Mouse (Mus musculus): Measurements from ENCODE around the gene Rfx2. TPM values are rescaled to one million over a fixed set of nuclear protein-coding genes. Genes with fewer than 3 reads are reported as not detected.

The Rfx2 gene
- polyA plus RNA-seq (2012; rRNA removed; ENCODE audit: low replicate concordance), result 6.4 and 8.5 TPM in 2 replicates

DNA sequence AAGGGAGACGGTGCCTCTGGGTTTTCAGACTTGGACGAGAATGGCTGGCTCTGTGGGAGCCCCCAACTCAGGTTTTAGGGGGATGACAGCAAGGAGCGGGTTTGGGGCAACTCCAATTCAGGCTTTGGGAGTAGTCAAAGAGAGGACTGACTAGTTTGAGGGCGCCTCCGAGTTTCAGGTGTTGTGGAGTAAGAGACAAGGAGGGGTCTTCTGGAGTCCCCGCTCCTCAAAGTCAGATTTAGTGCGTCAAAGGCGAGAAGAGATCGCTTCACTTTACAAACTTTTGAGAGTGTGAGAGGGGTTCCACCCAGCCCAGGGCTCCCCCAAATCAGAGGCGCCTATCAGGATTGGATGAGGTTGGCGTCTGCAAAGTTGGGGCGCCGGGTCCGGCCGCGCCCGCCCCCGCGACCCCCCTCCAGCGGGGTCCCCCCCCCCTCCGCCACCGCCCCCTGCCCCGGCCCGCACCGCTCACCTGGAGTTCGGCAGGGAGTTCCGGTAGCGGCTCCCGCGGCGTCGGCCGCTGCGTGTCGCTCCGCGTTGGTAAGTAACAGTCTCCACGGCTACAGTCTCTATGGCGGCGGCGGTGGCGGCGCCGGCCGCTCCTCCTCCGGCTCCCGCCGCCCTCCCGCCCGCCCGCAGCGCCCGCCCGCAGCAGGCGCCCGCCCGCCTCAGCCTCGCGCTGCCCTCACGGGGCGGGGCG is at the start of gene Rfx2:
TSS of gene Rfx2 (minus strand) at position 603 of the 700 bp plus-strand sequence.

DNA sequence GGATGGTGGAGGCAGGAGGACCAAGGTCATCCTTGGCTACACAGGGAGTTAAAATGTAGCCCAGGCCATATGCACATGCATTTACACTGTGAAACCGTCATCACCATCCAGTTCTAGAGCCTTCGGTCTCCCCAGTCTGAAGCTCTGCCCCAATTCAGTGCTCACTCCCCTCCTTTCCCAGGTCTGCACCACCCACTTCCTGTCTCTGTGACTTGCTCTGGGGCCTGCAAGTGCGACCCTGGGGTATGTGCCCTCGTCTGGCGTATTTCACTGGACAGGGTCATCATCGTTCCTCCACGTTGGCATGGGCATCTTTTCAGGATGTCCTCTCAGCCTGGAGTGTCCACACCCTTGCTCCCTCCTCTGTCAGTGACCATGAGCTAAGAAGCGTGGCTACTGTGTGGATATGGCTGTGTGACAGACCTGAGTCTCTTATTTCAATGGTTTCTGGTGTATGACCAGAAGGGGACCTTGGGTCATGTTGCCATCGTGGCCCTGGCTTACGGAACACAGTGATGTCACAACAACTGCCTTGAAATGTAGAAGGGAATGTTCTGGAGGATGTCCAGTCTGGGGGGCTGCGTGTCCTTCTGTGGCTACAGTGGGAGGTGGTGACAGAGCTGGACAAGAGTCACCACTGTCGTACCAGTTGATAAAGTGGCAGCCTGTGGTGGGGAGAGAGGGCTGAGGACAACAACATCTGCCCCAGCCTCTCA is 44.3 kb upstream of the Rfx2 start, which contains the start of gene 1700061G19Rik:
TSS of gene 1700061G19Rik (plus strand) at position 542 of the 716 bp plus-strand sequence.

DNA sequence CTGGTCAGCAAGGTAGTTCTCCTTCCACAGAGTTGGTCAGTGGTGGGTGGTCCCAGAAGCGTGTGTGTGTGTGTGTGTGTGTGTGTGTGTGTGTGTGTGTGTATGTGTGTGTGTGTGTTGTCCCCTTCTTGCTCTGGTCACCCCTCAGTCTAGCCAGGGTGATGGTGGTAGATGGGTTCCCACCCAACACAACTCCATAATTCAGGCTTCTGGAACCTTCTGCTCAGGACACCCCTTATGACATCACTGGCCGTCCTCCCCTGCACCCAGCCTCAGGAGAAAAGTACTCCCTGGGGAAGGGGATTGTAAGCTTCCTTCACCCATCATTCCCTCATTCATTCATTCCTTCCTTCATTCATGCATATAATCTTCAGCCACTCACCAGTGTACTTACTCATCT is 43.4 kb upstream of the Rfx2 start, which contains the start of gene Acsbg2:
TSS of gene Acsbg2 (minus strand) at position 211 of the 400 bp plus-strand sequence.

DNA sequence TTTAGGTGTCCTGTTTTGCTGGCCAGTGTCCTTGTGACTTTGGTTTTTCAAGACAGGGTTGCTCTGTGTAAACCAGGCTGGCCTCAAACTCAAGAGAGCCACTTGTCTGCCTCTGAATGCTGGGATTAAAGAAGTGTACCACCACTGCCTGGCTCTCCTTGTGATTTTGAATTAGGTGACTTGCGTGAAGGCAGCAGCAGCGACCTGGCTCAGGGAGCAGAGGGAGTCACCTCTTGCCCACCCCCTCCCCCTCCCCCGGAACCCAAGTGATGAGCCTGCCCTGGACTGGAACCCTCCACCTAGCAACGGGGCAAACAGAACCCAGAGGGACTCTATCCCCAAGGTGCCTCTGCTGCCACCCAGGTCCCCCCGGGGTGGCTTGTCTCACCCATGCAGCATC is 60.9 kb downstream of the Rfx2 start, which contains the start of gene Prr22:
TSS of gene Prr22 (plus strand) at position 301 of the 400 bp plus-strand sequence.

DNA sequence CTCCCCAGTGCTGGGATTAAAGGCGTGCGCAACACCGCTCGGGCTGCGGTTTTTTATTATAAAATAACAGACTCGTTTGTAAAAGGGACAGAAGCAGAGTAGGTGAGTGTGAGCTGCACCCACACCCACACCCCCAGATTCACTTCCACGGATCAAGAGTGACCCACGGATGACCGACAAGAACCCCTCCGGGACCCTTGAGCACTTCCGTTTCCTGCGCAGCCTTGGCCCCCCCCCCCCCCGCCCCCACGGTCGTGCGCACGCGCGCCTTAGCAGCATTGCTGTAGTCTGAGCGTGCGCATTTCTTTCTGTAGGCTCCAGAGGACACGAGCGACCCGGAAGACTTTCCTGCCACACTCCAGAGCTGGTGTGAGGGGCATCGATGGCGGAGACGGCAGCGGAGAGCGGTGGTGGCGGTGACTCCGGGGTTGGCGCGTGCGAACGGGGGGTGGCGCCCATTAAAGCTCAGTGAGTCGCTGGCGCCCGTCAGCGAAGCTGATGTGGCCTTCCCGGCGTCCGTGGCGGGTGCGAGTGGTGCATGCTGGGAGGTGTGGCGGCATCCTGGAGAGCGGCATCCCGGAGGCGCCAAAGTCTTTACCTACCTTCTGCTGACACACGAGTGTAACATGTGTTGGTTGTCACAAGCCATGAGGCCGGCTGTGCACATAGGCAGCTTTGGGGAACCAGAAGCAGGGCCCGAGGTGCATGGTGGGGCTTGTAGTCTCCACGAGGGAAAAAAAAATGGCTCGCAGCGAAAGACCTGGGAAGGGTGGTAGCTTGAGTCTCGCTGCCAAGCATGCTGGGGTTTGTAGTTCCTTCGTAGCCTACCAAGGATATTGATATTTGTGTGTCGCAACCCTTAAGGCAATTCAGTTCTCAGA is 66.1 kb downstream of the Rfx2 start, which contains the start of gene Dus3l:
TSS of gene Dus3l (plus strand) at position 284 of the 881 bp plus-strand sequence.

DNA sequence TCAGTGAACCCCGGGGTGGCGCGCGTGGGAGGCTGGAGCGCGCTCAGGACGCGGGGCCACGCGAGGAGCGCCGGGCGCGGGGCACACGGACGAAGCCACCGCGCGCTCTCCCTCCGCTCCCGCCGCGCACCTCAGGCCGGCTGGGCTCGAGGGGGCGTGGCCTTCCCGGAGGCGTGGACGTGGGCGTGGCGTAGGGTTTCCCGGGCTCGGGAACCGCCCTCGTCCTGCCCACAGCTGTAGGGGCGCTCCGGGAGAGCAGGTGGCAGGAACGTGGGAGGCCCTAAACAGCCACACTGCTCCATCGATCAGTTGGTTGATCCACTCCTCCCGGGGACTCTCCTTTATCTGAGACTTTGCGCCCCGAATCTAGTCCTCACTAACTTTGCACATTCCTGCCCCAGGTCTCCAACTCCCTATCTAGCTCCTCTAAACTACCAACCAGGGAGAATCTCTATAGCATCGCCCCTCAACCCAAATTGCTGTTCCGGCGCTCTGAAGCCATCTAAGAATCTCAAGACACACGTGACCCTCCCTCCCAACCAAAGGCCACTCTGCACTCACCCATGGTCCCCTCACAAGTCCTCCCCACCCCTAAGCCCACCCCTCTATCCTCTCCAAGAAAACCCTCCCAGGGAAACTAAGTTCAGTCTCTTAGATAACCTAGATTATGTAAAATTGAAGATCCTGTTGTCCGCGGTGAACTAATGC is 73.2 kb downstream of the Rfx2 start, which contains the start of gene Nrtn:
TSS of gene Nrtn (minus strand) at position 115 of the 708 bp plus-strand sequence.

Other genes starting within 250 kb of the Rfx2 start
- 81.6 and 116 TPM in 2 replicates for gene Safb2, start 246.4 kb downstream of the Rfx2 start, polyA plus RNA-seq (2012; rRNA removed; ENCODE audit: low replicate concordance)
- gene Safb, start 246.2 kb downstream of the Rfx2 start, polyA plus RNA-seq (2012; rRNA removed; ENCODE audit: low replicate concordance), result 94.0 and 121 TPM in 2 replicates
- 110 and 138 TPM in 2 replicates for gene 2410015M20Rik, start 221.2 kb downstream of the Rfx2 start, polyA plus RNA-seq (2012; rRNA removed; ENCODE audit: low replicate concordance)
- gene Rpl36, start 217.6 kb downstream of the Rfx2 start, polyA plus RNA-seq (2012; rRNA removed; ENCODE audit: low replicate concordance), result 1,297 and 1,737 TPM in 2 replicates
- 47.0 and 47.8 TPM in 2 replicates for gene Lonp1, start 204.1 kb downstream of the Rfx2 start, polyA plus RNA-seq (2012; rRNA removed; ENCODE audit: low replicate concordance)
- 0.21 and 0.26 TPM in 2 replicates for gene Catsperd, start 202.9 kb downstream of the Rfx2 start, polyA plus RNA-seq (2012; rRNA removed; ENCODE audit: low replicate concordance)
- gene Ranbp3, start 157.7 kb downstream of the Rfx2 start, polyA plus RNA-seq (2012; rRNA removed; ENCODE audit: low replicate concordance), result 54.2 and 59.4 TPM in 2 replicates
- 935 and 1,518 TPM in 2 replicates for gene Ndufa11, start 113.2 kb downstream of the Rfx2 start, polyA plus RNA-seq (2012; rRNA removed; ENCODE audit: low replicate concordance)
- 12.6 and 14.3 TPM in 2 replicates for gene Vmac, start 113.0 kb downstream of the Rfx2 start, polyA plus RNA-seq (2012; rRNA removed; ENCODE audit: low replicate concordance)
- 42.6 and 69.2 TPM in 2 replicates for gene Nrtn, start 73.5 kb downstream of the Rfx2 start, polyA plus RNA-seq (2012; rRNA removed; ENCODE audit: low replicate concordance)
- 52.6 and 66.0 TPM in 2 replicates for gene Dus3l, start 66.3 kb downstream of the Rfx2 start, polyA plus RNA-seq (2012; rRNA removed; ENCODE audit: low replicate concordance)
- 6.7 and 10.7 TPM in 2 replicates for gene Prr22, start 60.8 kb downstream of the Rfx2 start, polyA plus RNA-seq (2012; rRNA removed; ENCODE audit: low replicate concordance)
- gene Acsbg2, start 43.4 kb upstream of the Rfx2 start, polyA plus RNA-seq (2012; rRNA removed; ENCODE audit: low replicate concordance), result not detected in 2 replicates
- 0.04 and 0.06 TPM in 2 replicates for gene 1700061G19Rik, start 44.5 kb upstream of the Rfx2 start, polyA plus RNA-seq (2012; rRNA removed; ENCODE audit: low replicate concordance)
- 33.7 and 35.2 TPM in 2 replicates for gene Mllt1, start 104.4 kb upstream of the Rfx2 start, polyA plus RNA-seq (2012; rRNA removed; ENCODE audit: low replicate concordance)
- 8.5 and 23.4 TPM in 2 replicates for gene Acer1, start 151.1 kb upstream of the Rfx2 start, polyA plus RNA-seq (2012; rRNA removed; ENCODE audit: low replicate concordance)
- gene Clpp, start 159.3 kb upstream of the Rfx2 start, polyA plus RNA-seq (2012; rRNA removed; ENCODE audit: low replicate concordance), result 131 and 155 TPM in 2 replicates
- gene Alkbh7, start 166.3 kb upstream of the Rfx2 start, polyA plus RNA-seq (2012; rRNA removed; ENCODE audit: low replicate concordance), result 57.0 and 71.1 TPM in 2 replicates
- not detected in 2 replicates for gene Pspn, start 169.0 kb upstream of the Rfx2 start, polyA plus RNA-seq (2012; rRNA removed; ENCODE audit: low replicate concordance)
- 30.4 and 34.6 TPM in 2 replicates for gene Gtf2f1, start 180.3 kb upstream of the Rfx2 start, polyA plus RNA-seq (2012; rRNA removed; ENCODE audit: low replicate concordance)
- gene Gm17949, start 180.5 kb upstream of the Rfx2 start, polyA plus RNA-seq (2012; rRNA removed; ENCODE audit: low replicate concordance), result 0.08 TPM in 1 of 2 replicates, not detected in the other
- gene Khsrp, start 200.5 kb upstream of the Rfx2 start, polyA plus RNA-seq (2012; rRNA removed; ENCODE audit: low replicate concordance), result 64.2 and 89.1 TPM in 2 replicates
- gene Slc25a41, start 210.6 kb upstream of the Rfx2 start, polyA plus RNA-seq (2012; rRNA removed; ENCODE audit: low replicate concordance), result not detected in 2 replicates
- gene Crb3, start 228.1 kb upstream of the Rfx2 start, polyA plus RNA-seq (2012; rRNA removed; ENCODE audit: low replicate concordance), result 197 and 435 TPM in 2 replicates
- 9.4 and 27.8 TPM in 2 replicates for gene Slc25a23, start 228.8 kb upstream of the Rfx2 start, polyA plus RNA-seq (2012; rRNA removed; ENCODE audit: low replicate concordance)
- 4.4 and 7.5 TPM in 2 replicates for gene Dennd1c, start 247.5 kb upstream of the Rfx2 start, polyA plus RNA-seq (2012; rRNA removed; ENCODE audit: low replicate concordance)

Measured in duodenum, adult 2 months (tissue).